Mouse (Mus musculus): ENCODE data around the gene Tgif1.

DNA sequence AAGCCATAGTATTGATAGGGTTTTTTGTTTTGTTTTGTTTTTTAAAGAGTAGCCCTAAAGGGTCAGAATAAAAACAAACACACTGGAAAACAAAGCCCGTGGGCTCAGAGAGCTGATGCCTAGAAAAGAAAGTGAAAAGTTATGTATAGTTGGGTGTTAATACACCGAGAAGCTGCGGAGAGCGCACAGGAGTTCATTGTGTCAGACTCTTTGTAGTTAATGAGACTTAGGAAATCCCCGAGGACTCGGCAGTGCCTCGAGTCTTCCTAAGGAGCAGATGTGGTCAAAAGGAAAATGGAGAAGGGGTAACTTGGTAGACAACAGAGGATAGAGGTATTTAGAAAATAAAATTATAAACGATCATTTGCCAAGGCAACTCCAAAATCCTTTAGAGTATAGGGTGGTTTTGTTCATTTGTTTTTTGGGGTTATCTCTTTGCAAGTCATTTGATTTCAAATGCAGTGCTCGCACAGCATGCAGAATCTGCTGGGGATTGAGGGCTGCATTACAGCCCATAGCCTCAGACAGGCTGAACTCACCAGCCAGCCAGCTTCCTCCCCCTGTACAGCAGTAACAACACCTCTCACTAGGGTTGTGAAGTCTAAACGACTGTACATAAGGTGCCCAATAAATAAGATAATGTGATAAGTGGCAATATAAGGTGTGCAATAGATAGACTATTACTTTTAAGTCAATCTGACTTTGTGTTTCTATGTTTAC is 18.1 kb downstream of the Tgif1 start:
- no peak for TF ChIP-seq CTCF (IDR thresholded peaks at IDR 0.05; ENCODE audit: low read depth, low read length)
- no peak for TF ChIP-seq POLR2A (IDR thresholded peaks at IDR 0.05; ENCODE audit: insufficient read depth, low read length)
- TF ChIP-seq EP300 (IDR thresholded peaks at IDR 0.05; ENCODE audit: insufficient read depth, low read depth, low read length), result no peak
